Mouse (Mus musculus) left cerebral cortex, postnatal 14 days (tissue): ENCODE measurements around the gene Eif4ebp2. TPM values are rescaled to one million over a fixed set of nuclear protein-coding genes. Genes with fewer than 3 reads are reported as not detected.
"Not testable (repeated sequence)": the region's sequence is repeated elsewhere in the genome, so short reads cannot be mapped to it uniquely, and the experiment has no call there.

Experiments used
- DNase-seq, 2 experiments: peaks; one replicate each; pipeline ENCODE4 v3.0.0; 2021 to 2022; ENCODE audit warnings: low spot score in 2 of 2, mixed read lengths in 1 of 2
- intact Hi-C: fragments of 180-260 bp; cut with DNase I; formaldehyde crosslinking; loops from one replicate; pipeline ENCODE4 v1.15.1; 2025
- total RNA-seq, 2 experiments: library from RNA; stranded (reverse); gene quantifications; 2 replicates each; pipeline ENCODE4 v1.2.3; 2021

The Eif4ebp2 gene
- total RNA-seq, 2 experiments from 2014 or later = 43.0 to 45.8 TPM

DNA sequence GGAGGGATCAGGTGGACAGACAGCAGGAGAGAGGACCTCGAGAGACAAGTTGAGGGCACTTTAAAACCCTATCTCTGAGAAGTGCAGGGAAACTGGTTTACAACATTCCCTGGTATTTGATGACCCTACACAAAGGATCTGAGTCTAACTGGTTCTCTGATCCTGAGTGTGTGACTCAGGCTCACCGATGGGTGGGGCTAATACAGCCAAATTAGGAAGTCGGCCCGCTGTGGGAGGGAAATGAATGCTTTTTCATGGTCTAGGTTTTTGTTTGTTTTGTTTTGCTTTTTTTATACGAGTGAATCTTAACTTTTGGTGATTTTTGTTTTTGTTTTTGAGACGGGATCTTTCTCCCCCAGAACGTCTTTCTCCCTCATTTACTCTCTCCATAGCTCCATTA lies 16.4 kb upstream of the Eif4ebp2 start:
- no peak for DNase-seq
- intact Hi-C loops = no loop called here

DNA sequence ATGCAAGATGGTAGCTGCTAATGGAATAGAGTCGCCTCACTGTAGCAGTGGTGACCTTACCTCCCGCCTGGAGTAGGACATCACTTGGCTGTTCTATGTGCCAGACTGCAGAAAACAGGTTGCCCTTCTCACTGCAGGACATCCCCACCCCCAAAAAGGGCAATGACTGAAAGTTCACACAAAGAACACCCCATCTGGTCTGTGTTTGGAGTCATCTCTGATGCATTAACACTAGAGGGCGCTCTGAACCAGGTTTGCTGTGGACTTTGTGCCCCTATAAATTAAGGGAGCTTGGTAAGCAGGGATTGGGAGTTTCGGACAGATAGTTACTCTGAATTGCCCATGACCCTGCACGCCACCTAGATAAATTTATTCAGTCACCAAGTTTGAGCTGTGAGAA lies 14.4 kb upstream of the Eif4ebp2 start:
- DNase-seq = no peak
- intact Hi-C loops = no loop called here

DNA sequence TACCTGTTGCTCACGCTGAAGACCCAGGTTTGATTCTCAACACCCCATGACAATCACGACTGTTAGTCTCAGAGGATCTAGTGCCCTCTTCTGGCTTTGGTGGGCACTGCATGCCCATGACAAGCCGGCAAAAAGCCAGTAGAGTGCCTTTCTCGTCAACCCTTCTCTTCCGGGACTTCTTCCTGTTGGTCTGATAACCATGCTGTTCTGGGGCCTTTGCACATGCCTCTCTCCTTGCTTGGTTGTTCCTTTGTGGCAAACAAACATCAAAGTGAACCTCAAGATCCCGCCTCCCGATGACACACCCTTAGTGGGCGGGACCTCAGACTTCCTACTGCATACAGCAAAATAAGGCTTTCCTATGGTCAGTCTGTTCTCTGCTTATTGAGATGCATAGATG lies 13.8 kb upstream of the Eif4ebp2 start:
- no peak for DNase-seq
- intact Hi-C loops = no loop called here

DNA sequence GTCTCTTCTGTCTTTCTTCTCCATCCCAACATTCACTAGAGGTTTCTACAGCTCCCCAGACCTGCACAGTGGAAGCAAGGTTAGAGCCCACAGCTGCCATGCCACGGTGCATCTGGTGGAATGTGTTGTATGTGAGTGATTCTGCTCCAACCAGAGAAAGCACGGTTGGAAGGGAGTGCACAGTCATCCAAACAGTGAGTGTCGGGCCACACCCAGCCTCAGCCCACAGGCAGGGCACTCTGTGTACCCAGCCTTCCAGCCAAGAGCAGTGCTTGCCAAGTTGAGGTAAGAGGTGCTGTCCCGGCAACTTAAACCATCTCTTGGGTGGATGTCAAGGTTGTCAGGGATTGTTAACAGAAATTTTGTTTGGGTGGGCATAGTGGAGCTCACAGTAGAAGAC lies 12.5 kb upstream of the Eif4ebp2 start:
- intact Hi-C loops = no loop called here
- no peak for DNase-seq

DNA sequence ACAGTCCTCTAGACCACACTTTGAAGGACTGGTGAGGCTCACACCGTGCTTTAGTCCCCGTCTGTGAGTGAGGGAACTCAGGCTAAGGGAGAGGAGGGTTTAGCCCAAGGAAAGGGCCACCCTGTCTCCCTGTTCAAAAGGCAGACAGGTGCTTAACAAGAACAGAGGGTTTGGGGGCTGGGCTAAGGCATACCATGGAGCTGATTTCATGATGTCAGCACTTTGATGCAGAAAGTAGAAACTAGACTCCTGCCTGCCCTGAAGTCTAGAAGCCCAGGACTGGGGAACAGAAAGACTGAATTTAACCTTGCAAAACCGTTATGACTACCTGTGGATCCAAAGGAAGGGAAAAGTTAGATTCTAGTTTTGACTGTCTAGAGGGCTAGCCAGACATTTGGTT lies 4.7 kb upstream of the Eif4ebp2 start:
- intact Hi-C loops = no loop called here
- no peak for DNase-seq

DNA sequence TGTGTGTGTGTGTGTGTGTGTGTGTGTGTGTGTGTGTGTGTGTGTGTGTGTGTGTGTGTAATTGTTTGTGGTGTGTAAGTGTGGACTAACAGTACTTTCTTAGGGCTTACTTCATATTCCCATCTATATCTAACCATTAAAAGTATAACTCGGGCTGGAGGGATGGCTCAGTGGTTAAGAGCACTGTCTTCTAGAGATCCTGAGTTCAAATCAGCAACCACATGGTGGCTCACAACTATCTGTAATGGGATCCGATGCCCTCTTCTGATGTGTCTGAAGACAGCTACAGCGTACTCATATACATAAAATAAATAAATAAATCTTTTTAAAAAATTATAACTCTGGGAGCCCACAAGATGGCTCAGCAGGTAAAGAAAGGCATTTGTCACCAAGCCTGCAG lies 710 bp upstream of the Eif4ebp2 start:
- intact Hi-C loops, DNase-seq: not testable (repeated sequence)

DNA sequence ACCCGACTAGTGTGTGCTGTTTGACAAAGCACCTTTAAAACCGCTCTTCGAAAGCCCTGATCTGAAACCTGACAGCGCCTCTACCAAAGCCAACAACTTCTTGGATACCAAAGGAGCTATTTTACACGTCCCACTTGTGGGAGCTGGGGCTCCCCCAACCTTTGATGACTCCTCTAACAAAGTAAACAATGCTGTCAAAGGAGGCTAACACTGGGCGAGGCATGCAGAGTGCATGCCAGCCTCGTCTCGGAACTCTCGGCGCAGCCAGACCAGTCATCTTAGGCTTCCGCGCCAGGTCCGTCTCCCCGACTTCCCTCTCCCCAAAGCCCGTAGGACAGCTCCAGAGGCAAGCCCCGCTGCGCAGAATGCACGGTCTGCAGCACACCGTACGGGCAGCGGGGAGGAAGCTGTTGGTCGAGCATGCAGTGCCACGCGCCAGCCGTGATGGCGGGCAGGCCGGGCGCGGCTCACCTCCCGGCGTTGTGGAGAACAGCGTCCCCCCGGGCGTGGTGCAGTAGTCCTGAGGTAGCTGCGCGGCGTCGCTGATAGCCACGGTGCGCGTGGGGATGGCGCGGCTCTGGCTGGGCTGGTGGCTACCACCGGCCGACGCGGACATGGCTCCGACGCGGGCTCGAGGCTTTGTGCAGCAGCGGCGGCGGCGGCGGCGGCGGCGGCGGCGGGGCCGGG lies 387 bp downstream of the Eif4ebp2 start:
- DNase-seq = peak; percentile 33 to 50
- intact Hi-C loops = no loop called here

DNA sequence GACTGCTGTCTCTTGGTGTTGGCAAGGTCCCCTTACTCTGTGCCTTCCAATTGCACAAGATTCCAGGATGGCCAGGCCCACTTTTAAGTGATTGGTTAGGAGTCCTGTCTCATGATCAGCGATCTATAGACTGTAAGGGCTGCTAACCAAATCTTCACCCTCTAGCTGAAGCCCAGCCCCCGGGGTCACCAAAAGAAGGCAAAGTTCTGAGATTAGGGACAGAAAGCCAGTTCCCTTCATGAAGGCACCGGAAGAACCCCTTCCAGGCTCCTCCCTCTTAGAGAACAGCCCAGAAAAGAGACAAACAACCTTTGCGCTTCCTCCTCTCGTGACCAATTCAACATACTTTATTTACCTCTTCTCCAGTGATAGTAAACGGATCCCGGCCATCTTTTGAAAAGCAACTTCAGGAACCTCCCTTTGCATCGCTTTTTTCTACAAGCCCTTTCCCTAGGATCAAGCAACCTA lies 964 bp downstream of the Eif4ebp2 start:
- no peak for DNase-seq
- intact Hi-C loops = no loop called here

DNA sequence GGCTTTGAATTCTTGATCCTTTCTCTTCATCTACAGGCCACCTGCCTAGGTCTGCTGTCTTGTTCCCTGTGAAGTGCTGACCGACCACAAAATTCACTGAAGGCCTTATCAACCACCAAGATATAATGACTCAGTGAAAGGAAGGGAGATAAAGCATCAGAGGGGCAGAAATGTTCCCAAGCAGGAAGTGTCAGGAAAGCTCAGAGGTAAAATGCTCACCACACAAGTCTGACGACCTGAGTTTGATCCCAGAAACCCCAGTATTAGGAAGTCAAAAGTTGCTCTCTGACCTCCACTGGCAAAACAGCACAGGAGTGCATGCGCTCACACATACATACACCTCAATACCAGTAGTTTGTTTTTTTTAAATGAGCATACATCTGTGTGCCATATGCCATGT lies 3.6 kb downstream of the Eif4ebp2 start:
- no peak for DNase-seq
- intact Hi-C loops = no loop called here

DNA sequence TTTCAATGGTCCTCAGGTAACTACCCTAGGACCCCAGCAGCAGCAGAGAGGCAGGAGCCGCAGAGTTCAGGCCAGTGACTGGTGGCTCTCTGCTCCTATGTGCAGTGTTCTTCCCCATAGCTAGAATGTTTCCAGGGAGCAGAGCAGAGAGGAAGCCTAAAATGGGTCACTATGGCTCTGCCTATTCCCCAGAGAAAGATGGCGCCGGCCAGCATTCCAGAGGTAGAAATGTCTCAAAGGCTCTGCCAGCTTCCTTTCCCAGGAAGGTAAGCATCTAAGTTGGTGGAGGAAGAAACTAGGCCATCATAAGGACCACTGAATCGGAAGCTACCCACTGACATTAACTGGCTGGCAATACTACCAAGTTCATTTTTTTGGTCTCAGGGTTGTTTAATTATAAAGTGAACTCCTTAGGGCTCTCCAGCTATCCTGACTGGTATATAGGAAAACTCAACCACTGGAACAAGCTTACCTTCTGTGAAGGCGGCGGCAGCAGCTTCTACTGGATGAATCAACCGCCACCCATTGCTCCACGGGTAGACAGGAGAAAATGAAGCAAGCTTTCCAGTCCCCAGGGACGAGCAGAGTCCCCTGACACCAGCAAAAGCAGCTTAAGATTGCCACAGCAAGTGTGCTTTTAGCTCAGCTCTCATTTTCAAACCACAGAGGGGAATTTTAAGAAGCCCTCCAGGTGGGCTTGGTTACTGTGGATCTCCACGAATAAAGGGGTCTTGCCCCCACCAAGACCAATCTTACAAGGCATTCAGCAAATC lies 4.7 kb downstream of the Eif4ebp2 start:
- no peak for DNase-seq
- intact Hi-C loops = no loop called here

DNA sequence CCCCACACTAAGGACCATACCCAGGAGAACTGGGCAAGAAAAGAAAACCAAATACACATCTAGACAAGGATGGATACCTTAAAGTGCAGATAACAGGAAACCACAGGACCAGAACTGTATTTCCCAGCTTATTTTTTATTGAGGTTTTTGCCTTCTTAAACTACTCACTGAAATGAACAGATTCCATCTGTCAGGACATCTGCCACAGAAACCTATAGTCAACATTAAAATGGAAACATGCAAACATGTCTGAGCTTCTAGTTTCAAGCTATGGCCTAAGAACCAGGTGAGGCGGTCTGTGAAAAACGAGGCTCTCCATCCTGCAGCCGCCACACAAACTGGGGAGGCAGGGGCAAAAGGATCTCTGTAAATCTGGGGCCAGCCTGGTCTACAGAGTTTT lies 7.4 kb downstream of the Eif4ebp2 start:
- intact Hi-C loops = no loop called here
- no peak for DNase-seq

DNA sequence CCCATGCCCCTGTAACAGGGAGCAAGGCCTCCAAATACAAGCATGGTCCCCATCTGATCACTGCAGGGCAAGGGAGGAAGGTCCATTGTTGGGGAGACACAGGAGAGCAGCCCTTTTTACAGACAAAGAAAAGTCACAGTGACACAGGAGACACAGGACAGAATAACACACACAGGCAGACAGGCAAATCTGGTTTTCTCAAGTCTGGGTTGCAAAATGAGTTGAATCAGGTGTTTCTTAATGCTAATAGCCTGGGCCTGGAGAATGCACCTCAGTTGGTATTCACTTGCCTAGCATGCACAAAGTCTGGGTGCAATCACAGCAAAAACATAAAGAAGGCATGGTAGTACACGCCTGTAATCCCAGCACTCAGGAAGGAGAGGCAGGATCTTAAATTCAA lies 8.6 kb downstream of the Eif4ebp2 start:
- no peak for DNase-seq
- intact Hi-C loops = no loop called here

DNA sequence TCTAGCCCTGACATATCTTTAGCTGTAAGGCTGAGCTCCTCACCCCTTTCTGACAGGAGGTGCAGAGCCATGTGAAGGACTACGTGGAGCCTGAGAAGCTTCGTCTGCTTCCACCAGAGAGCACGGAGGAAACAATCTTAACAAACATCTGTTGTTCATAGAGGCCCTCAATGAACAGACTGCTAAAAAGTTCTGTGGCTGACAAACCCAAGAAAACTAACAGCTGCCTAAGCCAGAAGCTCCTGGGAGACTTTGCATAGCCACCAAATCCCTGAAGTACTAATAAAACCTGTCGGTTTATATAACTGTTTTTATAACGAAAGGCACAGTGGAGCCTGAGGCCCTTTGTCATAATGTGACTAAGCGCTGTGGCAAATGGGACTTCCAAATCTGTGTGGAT lies 9.0 kb downstream of the Eif4ebp2 start:
- intact Hi-C loops = no loop called here
- DNase-seq = no peak

DNA sequence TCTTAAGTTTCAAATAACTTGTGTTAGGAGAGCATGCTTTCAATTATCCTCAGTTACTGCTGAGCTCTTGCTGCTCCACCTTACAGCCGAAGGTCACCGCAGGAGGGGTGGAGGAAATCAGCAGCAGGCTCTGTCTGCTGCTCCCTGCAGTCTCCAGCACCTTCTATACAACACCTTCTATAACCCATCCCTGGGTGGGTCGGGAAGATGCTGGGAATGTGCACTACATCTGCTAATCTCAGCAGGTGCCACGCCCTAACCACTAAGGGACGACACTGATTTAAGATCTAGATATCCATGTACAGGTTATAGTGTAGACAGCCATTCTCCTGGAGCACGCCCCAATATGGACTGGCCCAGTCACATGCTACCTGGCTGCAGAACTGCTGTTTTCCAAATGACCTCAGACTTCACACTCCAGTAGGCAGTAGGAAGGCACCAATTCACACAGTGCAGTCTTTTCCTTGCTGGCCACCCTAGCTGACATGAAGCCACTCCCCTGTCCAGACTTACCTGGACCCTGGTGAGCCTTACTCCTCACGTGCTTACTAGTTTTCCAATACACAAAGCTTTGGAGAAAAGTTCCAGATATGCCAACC lies 12.2 kb downstream of the Eif4ebp2 start:
- intact Hi-C loops = no loop called here
- no peak for DNase-seq

DNA sequence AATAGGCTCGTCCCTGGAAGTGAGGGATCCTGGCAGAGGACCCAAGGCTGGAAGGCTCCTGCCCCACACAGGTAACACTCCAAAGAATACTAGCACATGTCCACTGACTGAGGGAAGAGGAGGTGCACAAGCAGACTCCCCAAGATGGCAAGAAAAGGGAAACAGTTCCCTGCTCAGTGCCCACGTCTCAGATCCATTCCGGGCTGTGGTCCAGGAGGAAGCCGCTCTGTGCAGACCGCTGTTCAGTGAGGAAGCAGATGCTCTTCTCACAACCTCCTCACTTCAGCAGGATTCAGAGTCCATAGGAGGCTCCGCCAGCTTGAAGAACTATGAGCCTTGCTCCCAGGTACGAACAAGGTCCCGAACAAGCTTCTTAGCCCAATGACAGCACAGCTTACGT lies 21.1 kb downstream of the Eif4ebp2 start:
- intact Hi-C loops = no loop called here
- peak; percentile 71 to 77 for DNase-seq

DNA sequence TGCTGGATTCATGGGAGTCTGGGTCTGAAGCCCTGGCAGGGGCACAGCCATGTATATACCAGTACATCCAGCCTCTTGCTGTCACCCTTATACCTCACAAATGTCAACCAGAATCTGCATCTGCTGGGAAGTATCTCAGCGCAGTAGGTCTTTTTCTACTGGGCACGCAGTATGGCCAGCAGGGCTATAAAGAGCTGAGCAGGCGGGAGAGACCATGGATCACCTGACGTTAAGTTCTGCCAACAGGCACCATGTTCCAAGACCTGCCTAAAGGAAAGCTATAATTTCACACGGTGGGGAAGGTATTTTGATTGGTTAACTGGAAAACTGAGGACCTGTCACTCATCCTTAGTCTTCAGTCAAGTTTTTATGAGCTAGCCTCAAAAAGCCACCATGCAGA lies 23.4 kb downstream of the Eif4ebp2 start:
- intact Hi-C loops = no loop called here
- DNase-seq = no peak

DNA sequence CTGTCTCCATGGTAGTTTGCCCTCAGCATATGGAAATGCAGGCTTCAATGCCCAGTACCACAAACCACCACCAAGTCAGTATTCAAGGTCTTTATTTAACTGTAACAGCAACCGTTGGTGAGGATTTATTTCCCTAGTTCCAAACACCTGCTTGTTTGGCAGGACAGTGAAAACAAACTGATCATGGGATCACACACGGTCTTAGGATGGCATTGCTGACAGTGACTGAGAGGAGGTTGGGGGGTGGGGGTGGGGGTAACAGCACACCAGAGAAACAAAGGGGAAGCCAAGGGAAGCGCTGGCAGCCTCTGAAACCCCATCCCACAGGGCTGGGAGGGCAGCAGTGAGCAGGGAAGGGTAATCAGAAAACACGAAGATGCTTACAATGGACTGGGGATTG lies 24.0 kb downstream of the Eif4ebp2 start:
- intact Hi-C loops = no loop called here
- DNase-seq = no peak

DNA sequence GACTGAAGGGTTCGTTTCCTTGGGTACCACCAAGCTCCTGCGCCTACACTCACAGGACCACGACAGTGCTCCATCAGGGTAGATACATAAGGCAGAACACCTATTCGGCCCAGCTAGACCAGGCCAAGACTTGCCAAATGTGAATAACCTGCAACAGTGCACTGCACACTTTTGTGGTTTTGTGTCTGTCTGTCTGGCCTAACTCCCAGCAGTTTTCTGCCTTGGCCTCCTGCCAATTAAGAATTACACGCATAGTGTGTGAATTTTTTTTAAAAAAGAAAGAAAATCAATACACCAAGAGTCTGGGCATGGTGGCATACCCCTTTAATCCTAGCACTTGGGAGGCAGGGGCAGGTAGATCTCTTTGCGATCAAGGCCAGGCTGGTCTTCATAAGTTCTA lies 24.5 kb downstream of the Eif4ebp2 start:
- DNase-seq = no peak
- intact Hi-C loops = no loop called here

DNA sequence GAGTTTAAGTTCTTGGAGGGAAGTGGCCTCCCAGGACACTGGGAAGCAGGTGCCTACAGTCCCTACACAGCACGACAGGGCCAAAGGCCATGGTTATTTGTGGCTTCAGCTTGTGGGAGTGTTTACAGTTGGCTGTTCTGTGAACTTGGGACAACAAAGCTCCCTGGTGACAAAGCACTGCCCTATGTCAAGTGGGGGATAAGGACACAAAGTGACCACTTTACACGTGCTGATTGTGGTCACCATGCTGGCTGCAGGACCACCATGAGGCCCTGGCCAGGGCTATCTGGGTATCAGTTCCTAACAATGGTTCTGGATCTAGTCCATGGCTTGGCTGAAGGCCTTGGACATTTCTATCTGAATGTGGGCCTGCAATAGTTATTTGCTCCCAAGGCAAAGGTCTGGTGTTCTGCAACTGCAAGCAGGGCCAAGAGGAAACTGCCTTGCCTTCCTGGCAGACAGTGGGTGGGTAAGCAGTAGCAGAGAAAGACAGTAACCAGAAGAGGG lies 26.2 kb downstream of the Eif4ebp2 start:
- intact Hi-C loops = no loop called here

DNA sequence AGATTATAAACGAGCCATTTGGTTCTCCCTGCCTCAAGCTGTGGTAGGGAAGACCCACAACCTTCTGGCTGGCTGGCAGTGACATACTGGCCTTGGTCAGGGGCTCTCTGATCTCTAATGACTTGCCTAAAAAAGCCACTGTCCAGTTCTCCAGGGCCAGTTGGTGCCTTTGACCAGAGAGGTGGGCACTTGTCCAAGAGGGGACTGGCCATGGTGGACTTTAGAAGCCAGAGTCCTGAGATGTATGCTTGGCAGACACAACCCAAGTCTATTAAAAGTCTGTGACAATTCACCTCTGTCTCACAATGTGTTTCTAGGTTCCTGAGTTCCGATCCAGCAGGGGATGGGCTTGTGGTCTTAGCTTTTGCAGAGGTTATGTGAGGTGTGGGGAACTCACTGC lies 27.4 kb downstream of the Eif4ebp2 start:
- intact Hi-C loops = no loop called here
- DNase-seq = no peak

More for the DNA sequence above, 26.2 kb downstream of the Eif4ebp2 start:
- DNase-seq = no peak

DNA sequence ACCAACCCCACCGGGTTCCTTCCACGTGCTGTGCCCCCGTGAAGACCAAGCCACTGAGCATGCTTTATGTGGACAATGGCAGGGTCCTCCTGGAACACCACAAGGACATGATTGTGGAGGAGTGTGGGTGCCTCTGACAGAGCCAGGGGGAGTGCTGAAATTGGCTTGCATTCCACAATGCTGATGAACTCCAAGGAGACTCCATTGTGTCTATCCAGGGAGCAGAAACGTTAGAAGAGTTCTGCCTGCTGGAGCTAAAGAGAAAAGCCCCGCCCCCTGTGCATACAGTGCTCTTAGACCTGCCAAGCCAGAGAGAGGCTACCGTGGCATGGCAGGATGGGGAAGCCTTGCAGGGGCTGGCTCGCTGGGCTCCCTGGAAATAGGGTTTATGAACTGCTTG lies 28.0 kb downstream of the Eif4ebp2 start:
- DNase-seq = no peak
- intact Hi-C loops = no loop called here
